8 mouse cellular contexts compared by ENCODE assay signal in the genomic region with DNA sequence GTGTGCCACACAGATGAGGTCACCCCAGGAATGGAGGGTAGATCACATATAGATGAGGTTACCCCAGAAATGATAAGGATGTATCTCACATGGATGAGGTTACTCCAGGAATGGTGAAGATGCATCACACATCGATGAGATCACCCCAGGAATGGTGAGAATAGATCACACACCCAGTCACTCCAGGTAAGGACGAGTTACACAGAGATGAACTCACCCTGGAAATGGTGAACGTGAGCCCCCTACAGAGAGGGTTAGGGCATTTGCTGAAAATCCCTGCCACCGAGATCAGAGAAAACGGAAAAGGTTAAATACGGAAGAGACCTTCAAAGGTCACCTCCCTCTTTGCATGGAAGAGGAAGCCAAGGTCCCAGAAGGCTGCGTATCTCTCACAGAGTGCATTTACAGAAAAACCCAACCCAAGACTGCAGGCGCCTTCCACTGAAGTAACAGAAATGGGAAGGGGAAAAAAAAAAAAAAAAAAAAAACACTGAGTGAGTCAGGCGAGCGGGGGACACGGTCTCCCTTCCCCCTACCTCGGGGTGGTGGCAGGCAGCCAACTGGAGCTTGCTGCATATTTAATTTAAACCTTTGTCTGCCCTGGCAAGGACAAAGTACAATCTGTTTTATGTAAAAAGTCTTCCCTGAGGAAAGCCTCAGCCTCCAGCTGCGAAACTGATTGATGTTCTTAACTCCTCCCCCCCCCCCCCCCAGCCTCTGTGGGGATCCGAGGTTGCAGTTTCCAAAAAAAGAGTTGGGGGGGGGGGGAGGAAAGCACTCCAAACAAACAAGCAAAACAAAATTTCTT.
A peak's percentile ranks its signal among the peaks of the same experiment; 100 is the strongest.
DNase-seq lines count a peak whose midpoint lies in the region; ATAC-seq and TF ChIP-seq lines count a peak whose summit lies in the region.

No protein-coding gene starts in this region.

- no peaks in the 10 kb centered on the region for H3K9me3 ChIP-seq in embryonic facial prominence, embryonic 14.5 days (ENCODE audit: control insufficient read depth, low read length)
- no peaks in the 10 kb centered on the region for H3K9me3 ChIP-seq in heart, embryonic 10.5 days
- no peaks in the 10 kb centered on the region for H3K9me3 ChIP-seq in limb, embryonic 14.5 days (ENCODE audit: control insufficient read depth, low read length)
- no peaks in the 10 kb centered on the region for H3K9me3 ChIP-seq in midbrain, embryonic 15.5 days
- H3K9me3 ChIP-seq in stomach, embryonic 14.5 days (ENCODE audit: control insufficient read depth, low read depth, low read length) = no peaks in the 10 kb centered on the region

- peak; percentile 60 for DNase-seq in 416B (ENCODE audit: low read depth)
- DNase-seq in adrenal gland, postnatal 36 days = peak; percentile 86 to 92
- DNase-seq in embryonic facial prominence, embryonic 14.5 days (ENCODE audit: low spot score) = peak; percentile 98
- DNase-seq in heart, embryonic 10.5 days (ENCODE audit: low spot score) = no peak
- DNase-seq in kidney, adult 9 months = peak; percentile 95
- peak; percentile 97 for DNase-seq in limb, embryonic 14.5 days (ENCODE audit: low spot score)

- peak overlapping the region; percentile 16 for H3K4me3 ChIP-seq in embryonic facial prominence, embryonic 14.5 days (ENCODE audit: low read depth, low read length)
- H3K4me3 ChIP-seq in heart, embryonic 10.5 days = peak overlapping the region; percentile 52
- H3K4me3 ChIP-seq in limb, embryonic 14.5 days (replicated peaks; ENCODE audit: low read length) = peak overlapping the region; percentile 15
- H3K4me3 ChIP-seq in midbrain, embryonic 15.5 days = peak overlapping the region; percentile 20
- peak overlapping the region; percentile 17; the same call in 1 of the 2 replicates for H3K4me3 ChIP-seq in stomach, embryonic 14.5 days (ENCODE audit: low read depth, low read length)

- peak overlapping the region; percentile 84 for H3K27ac ChIP-seq in embryonic facial prominence, embryonic 14.5 days (replicated peaks; ENCODE audit: low read depth, low read length)
- H3K27ac ChIP-seq in heart, embryonic 10.5 days = peak overlapping the region; percentile 84
- peak overlapping the region; percentile 81 for H3K27ac ChIP-seq in limb, embryonic 14.5 days (replicated peaks; ENCODE audit: low read depth, low read length)
- H3K27ac ChIP-seq in midbrain, embryonic 15.5 days = peak overlapping the region; percentile 81
- H3K27ac ChIP-seq in stomach, embryonic 14.5 days (ENCODE audit: low read length) = peak overlapping the region; percentile 95

- no peaks in the 10 kb centered on the region for H3K27me3 ChIP-seq in embryonic facial prominence, embryonic 14.5 days (replicated peaks; ENCODE audit: control insufficient read depth, insufficient read depth, low read length)
- no peaks in the 10 kb centered on the region for H3K27me3 ChIP-seq in heart, embryonic 10.5 days (ENCODE audit: insufficient read depth, poor library complexity, severe bottlenecking)
- H3K27me3 ChIP-seq in limb, embryonic 14.5 days (ENCODE audit: control insufficient read depth, insufficient read depth, low read length) = no peaks in the 10 kb centered on the region
- no peaks in the 10 kb centered on the region for H3K27me3 ChIP-seq in midbrain, embryonic 15.5 days (replicated peaks)
- H3K27me3 ChIP-seq in stomach, embryonic 14.5 days (ENCODE audit: control insufficient read depth, insufficient read depth, low read length) = no peaks in the 10 kb centered on the region

- peak overlapping the region; percentile 20; the same call in 1 of the 2 replicates for H3K9ac ChIP-seq in embryonic facial prominence, embryonic 14.5 days (ENCODE audit: low read depth, low read length)
- no peak overlapping the region for H3K9ac ChIP-seq in limb, embryonic 14.5 days (ENCODE audit: low read depth, low read length, severe bottlenecking)
- peak overlapping the region; percentile 15; the same call in 1 of the 2 replicates for H3K9ac ChIP-seq in midbrain, embryonic 15.5 days
- H3K9ac ChIP-seq in stomach, embryonic 14.5 days (replicated peaks; ENCODE audit: low read depth, low read length) = no peak overlapping the region

- TF ChIP-seq POLR2A in limb, embryonic 14.5 days (IDR thresholded peaks at IDR 0.05; ENCODE audit: borderline replicate concordance, extremely low read depth, insufficient read depth, insufficient read length) = no peak

- peak overlapping the region; percentile 44 for H3K4me2 ChIP-seq in embryonic facial prominence, embryonic 14.5 days (ENCODE audit: low read depth, low read length)
- peak overlapping the region; percentile 45 for H3K4me2 ChIP-seq in limb, embryonic 14.5 days (replicated peaks; ENCODE audit: low read depth, low read length, severe bottlenecking)
- peak overlapping the region; percentile 41 for H3K4me2 ChIP-seq in midbrain, embryonic 15.5 days
- H3K4me2 ChIP-seq in stomach, embryonic 14.5 days (replicated peaks; ENCODE audit: low read depth, low read length) = peak overlapping the region; percentile 46

- 1% methylated on average over 12 of the region's 14 CpGs for WGBS in embryonic facial prominence, embryonic 14.5 days
- under 1% methylated on average over 14 of the region's 14 CpGs for WGBS in heart, embryonic 10.5 days
- WGBS in limb, embryonic 14.5 days = under 1% methylated on average over 14 of the region's 14 CpGs
- WGBS in midbrain, embryonic 15.5 days = under 1% methylated on average over 14 of the region's 14 CpGs
- WGBS in stomach, embryonic 14.5 days = under 1% methylated on average over 14 of the region's 14 CpGs

- peaks cover 26% of the 10 kb centered on the region for H3K4me1 ChIP-seq in embryonic facial prominence, embryonic 14.5 days (ENCODE audit: control insufficient read depth, insufficient read depth, low read length)
- H3K4me1 ChIP-seq in heart, embryonic 10.5 days = peaks cover 39% of the 10 kb centered on the region
- peaks cover 37% of the 10 kb centered on the region for H3K4me1 ChIP-seq in limb, embryonic 14.5 days (ENCODE audit: control insufficient read depth, insufficient read depth, low read length)
- H3K4me1 ChIP-seq in midbrain, embryonic 15.5 days = peaks cover 41% of the 10 kb centered on the region
- peaks cover 23% of the 10 kb centered on the region for H3K4me1 ChIP-seq in stomach, embryonic 14.5 days (ENCODE audit: control insufficient read depth, insufficient read depth, low read length)

- H3K36me3 ChIP-seq in embryonic facial prominence, embryonic 14.5 days (ENCODE audit: control insufficient read depth, insufficient read depth, low read length) = no peaks in the 10 kb centered on the region
- no peaks in the 10 kb centered on the region for H3K36me3 ChIP-seq in heart, embryonic 10.5 days
- H3K36me3 ChIP-seq in limb, embryonic 14.5 days (ENCODE audit: control insufficient read depth, insufficient read depth, low read length) = no peaks in the 10 kb centered on the region
- H3K36me3 ChIP-seq in midbrain, embryonic 15.5 days (replicated peaks) = no peaks in the 10 kb centered on the region
- no peaks in the 10 kb centered on the region for H3K36me3 ChIP-seq in stomach, embryonic 14.5 days (ENCODE audit: control insufficient read depth, insufficient read depth, low read length)

- ATAC-seq in embryonic facial prominence, embryonic 14.5 days (ENCODE audit: low read depth) = peak; percentile 73
- peak; percentile 79 for ATAC-seq in limb, embryonic 14.5 days (ENCODE audit: low FRiP score, low read depth)
- peak; percentile 71 for ATAC-seq in midbrain, embryonic 15.5 days (replicated peaks)
- peak; percentile 70 for ATAC-seq in stomach, embryonic 14.5 days (ENCODE audit: insufficient number of reproducible peaks, insufficient read depth, low FRiP score, low read depth)

Comparison
In these comparisons a context has a peak if more than half of its experiments do, and no peak if none do; other contexts are left out.
1. H3K9ac ChIP-seq: peak in embryonic facial prominence, embryonic 14.5 days (single experiment) and midbrain, embryonic 15.5 days (single experiment); none in limb, embryonic 14.5 days (single experiment) and stomach, embryonic 14.5 days (single experiment).
2. Peak in every context shown above with its lines, with median percentiles within 50 percentile points of each other: ATAC-seq, H3K27ac ChIP-seq, H3K4me2 ChIP-seq and H3K4me3 ChIP-seq.